Mouse (Mus musculus): ENCODE results near the gene Il6ra. TPM values are rescaled to one million over a fixed set of nuclear protein-coding genes. Genes with fewer than 3 reads are reported as not detected.

Il6ra gene
- total RNA-seq (2023) = 18.7 to 20.3 TPM (median 19.4 TPM) in 4 replicates

GRCm38 (mm10) chr3:89912543-89913391 lies at the start of gene Il6ra:
TSS of gene Il6ra (minus strand) at chr3:89913196.

GRCm38 (mm10) chr3:89830815-89831591 lies 82.0 kb downstream of the Il6ra start, which contains the start of gene She:
TSS of gene She (plus strand) at chr3:89831370.

Other genes with a start within 250 kb of the Il6ra start
- gene Adar, start 198.2 kb downstream of the Il6ra start, total RNA-seq (2023) = 170 to 188 TPM (median 171 TPM) in 4 replicates
- gene Chrnb2, start 148.6 kb downstream of the Il6ra start, total RNA-seq (2023) = 1.3 to 1.7 TPM (median 1.5 TPM) in 4 replicates
- gene Ube2q1, start 139.6 kb downstream of the Il6ra start, total RNA-seq (2023) = 107 to 121 TPM (median 118 TPM) in 4 replicates
- 0.12 TPM in 1 of 4 replicates, not detected in the others for gene She, start 81.8 kb downstream of the Il6ra start, total RNA-seq (2023)
- 60.1 to 77.6 TPM (median 63.2 TPM) in 4 replicates for gene Atp8b2, start 50.3 kb upstream of the Il6ra start, total RNA-seq (2023)
- 62.2 to 73.9 TPM (median 67.9 TPM) in 4 replicates for gene Hax1, start 85.6 kb upstream of the Il6ra start, total RNA-seq (2023)
- gene 4933434E20Rik, start 138.4 kb upstream of the Il6ra start, total RNA-seq (2023) = 107 to 116 TPM (median 114 TPM) in 4 replicates
- 331 to 385 TPM (median 358 TPM) in 4 replicates for gene Ubap2l, start 139.4 kb upstream of the Il6ra start, total RNA-seq (2023)
- 545 to 588 TPM (median 552 TPM) in 4 replicates for gene Tpm3, start 159.5 kb upstream of the Il6ra start, total RNA-seq (2023)
- gene Nup210l, start 190.9 kb upstream of the Il6ra start, total RNA-seq (2023) = 1.7 to 2.5 TPM (median 1.9 TPM) in 4 replicates

Measured in B cell, adult 62 days (primary cell).